Mouse (Mus musculus): ENCODE measurements at regions not wholly inside any gene's neighbourhood (a gene's known extent, or its start where the extent isn't known, plus 50 kb on each side); places are given as distances from the start of the nearest gene placed in this dataset.
A peak's percentile ranks its signal among the peaks of the same experiment; 100 is the strongest.

- no peak for DNase-seq
- intact Hi-C loops (cut with DNase I): loop anchor here (10.0 kb wide), 1 partner anchor 151 kb away; the partner anchor contains the start of gene Rrbp1
These were observed 104.2 kb upstream of the Mgme1 start for GRCm38 (mm10) chr2:144166102-144166750.

GRCm38 (mm10) chr2:144169576-144170178 is 100.8 kb upstream of the Mgme1 start:
- intact Hi-C loops (cut with DNase I): loop anchor here (10.0 kb wide), 1 partner anchor 155 kb away; the partner anchor contains the start of gene Rrbp1
- no peak for DNase-seq

GRCm38 (mm10) chr2:144172100-144172770 is 98.2 kb upstream of the Mgme1 start:
- intact Hi-C loops (cut with DNase I): no loop called here
- DNase-seq: peak; percentile 80

- no peak for DNase-seq
- intact Hi-C loops (cut with DNase I): no loop called here
These were observed 96.9 kb upstream of the Mgme1 start for GRCm38 (mm10) chr2:144173358-144174106.

GRCm38 (mm10) chr2:144174366-144175035 is 96.0 kb upstream of the Mgme1 start:
- intact Hi-C loops (cut with DNase I): no loop called here
- no peak for DNase-seq

- intact Hi-C loops (cut with DNase I): no loop called here
- DNase-seq: no peak
These were observed 93.8 kb upstream of the Mgme1 start for GRCm38 (mm10) chr2:144176508-144177170.

- DNase-seq: no peak
- intact Hi-C loops (cut with DNase I): no loop called here
These were observed 93.2 kb upstream of the Mgme1 start for GRCm38 (mm10) chr2:144177268-144177667.

- intact Hi-C loops (cut with DNase I): no loop called here
These were observed 92.5 kb upstream of the Mgme1 start for GRCm38 (mm10) chr2:144177920-144178319.

GRCm38 (mm10) chr2:144182108-144182507 is 88.4 kb upstream of the Mgme1 start:
- intact Hi-C loops (cut with DNase I): no loop called here
- DNase-seq: no peak

More at GRCm38 (mm10) chr2:144177920-144178319, 92.5 kb upstream of the Mgme1 start:
- DNase-seq: no peak

GRCm38 (mm10) chr2:144182542-144182941 is 87.9 kb upstream of the Mgme1 start:
- DNase-seq: no peak
- intact Hi-C loops (cut with DNase I): no loop called here

- intact Hi-C loops (cut with DNase I): no loop called here
- DNase-seq: peak; percentile 86
These were observed 87.0 kb upstream of the Mgme1 start for GRCm38 (mm10) chr2:144183371-144183944.

- intact Hi-C loops (cut with DNase I): no loop called here
- no peak for DNase-seq
These were observed 85.3 kb upstream of the Mgme1 start for GRCm38 (mm10) chr2:144185175-144185574.

- intact Hi-C loops (cut with DNase I): no loop called here
- DNase-seq: no peak
These were observed 84.0 kb upstream of the Mgme1 start for GRCm38 (mm10) chr2:144186426-144186825.

GRCm38 (mm10) chr2:144188076-144188475 is 82.4 kb upstream of the Mgme1 start:
- DNase-seq: no peak
- intact Hi-C loops (cut with DNase I): no loop called here

GRCm38 (mm10) chr2:144188485-144188884 is 82.0 kb upstream of the Mgme1 start:
- intact Hi-C loops (cut with DNase I): no loop called here

GRCm38 (mm10) chr2:144189756-144190155 is 80.7 kb upstream of the Mgme1 start:
- DNase-seq: no peak
- intact Hi-C loops (cut with DNase I): no loop called here

More at GRCm38 (mm10) chr2:144188485-144188884, 82.0 kb upstream of the Mgme1 start:
- DNase-seq: no peak

GRCm38 (mm10) chr2:144191018-144191417 is 79.4 kb upstream of the Mgme1 start:
- no peak for DNase-seq
- intact Hi-C loops (cut with DNase I): no loop called here

GRCm38 (mm10) chr2:144191707-144192106 is 78.8 kb upstream of the Mgme1 start:
- DNase-seq: no peak

GRCm38 (mm10) chr2:144192428-144192827 is 78.0 kb upstream of the Mgme1 start:
- no peak for DNase-seq
- intact Hi-C loops (cut with DNase I): no loop called here

More at GRCm38 (mm10) chr2:144191707-144192106, 78.8 kb upstream of the Mgme1 start:
- intact Hi-C loops (cut with DNase I): no loop called here

GRCm38 (mm10) chr2:144195851-144196250 is 74.6 kb upstream of the Mgme1 start:
- DNase-seq: peak; percentile 48
- intact Hi-C loops (cut with DNase I): no loop called here
